Mouse (Mus musculus): ENCODE results near the gene Rassf8.

GRCm38 (mm10) chr6:145740011-145740410 is 6.5 kb upstream of the Rassf8 start:
- TF ChIP-seq POLR2A (IDR thresholded peaks at IDR 0.05; ENCODE audit: insufficient read length, low read depth): no peak
- TF ChIP-seq E2F4 (IDR thresholded peaks at IDR 0.05; ENCODE audit: insufficient read depth): no peak
- no peak for TF ChIP-seq MAX (IDR thresholded peaks at IDR 0.05; ENCODE audit: low read depth)
- TF ChIP-seq CEBPB (IDR thresholded peaks at IDR 0.05; ENCODE audit: insufficient read depth, poor library complexity, severe bottlenecking): no peak
- no peak for TF ChIP-seq USF1 (IDR thresholded peaks at IDR 0.05; ENCODE audit: low read depth)
- TF ChIP-seq MYOD1 (IDR thresholded peaks at IDR 0.05; ENCODE audit: control insufficient read depth in 1 of 3, insufficient read length in 2 of 3, low read depth in 2 of 3): no peak
- no peak for TF ChIP-seq MYOG (IDR thresholded peaks at IDR 0.05; ENCODE audit: control insufficient read depth in 1 of 3, insufficient read depth in 1 of 3, insufficient read length in 2 of 3, low read depth in 2 of 3)
- no peak for TF ChIP-seq TCF12 (IDR thresholded peaks at IDR 0.05; ENCODE audit: insufficient read depth, poor library complexity, severe bottlenecking)

Measured in myocyte (in vitro differentiated cells).